Comparison of ENCODE assay signal across 37 mouse cellular contexts in the genomic region with DNA sequence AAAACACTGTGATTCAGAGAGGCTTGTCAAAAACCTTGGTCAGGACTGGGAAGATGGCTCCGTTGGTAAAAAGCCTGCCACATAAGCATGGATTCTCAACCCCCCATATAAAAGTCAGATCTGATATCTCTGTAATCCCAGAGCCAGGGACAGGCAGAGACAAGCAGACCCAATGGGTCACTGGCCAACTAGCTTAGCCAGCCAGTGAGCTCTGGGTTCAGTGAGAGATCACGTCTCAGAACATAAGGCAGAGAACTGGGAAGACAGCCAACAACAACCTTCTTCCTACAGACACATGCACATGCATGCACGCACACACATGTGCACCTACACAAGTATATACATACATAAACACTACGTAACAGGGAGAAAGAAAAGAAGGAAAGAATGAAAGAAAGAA. TPM values are rescaled to one million over a fixed set of nuclear protein-coding genes. Genes with fewer than 3 reads are reported as not detected.
DNase-seq lines count a peak whose midpoint lies in the region; ATAC-seq and TF ChIP-seq lines count a peak whose summit lies in the region.
"Had no signal": no experiment of that assay in that cellular context is flagged by ENCODE, and none has a peak within 500 bp of the region (broad histone marks: within the 10 kb centered on the region; RNA-seq: fewer than 3 reads in every experiment).

No protein-coding gene starts in this region.

- no peaks in the 10 kb centered on the region for H3K36me3 ChIP-seq in heart, embryonic 12.5 days
- H3K36me3 ChIP-seq in lung, embryonic 14.5 days (ENCODE audit: insufficient read depth): no peaks in the 10 kb centered on the region
- H3K36me3 ChIP-seq: hindbrain, embryonic 12.5 days; limb, embryonic 12.5 days; liver, embryonic 12.5 days; midbrain, embryonic 13.5 days; stomach, embryonic 15.5 days had no signal

- ATAC-seq in heart, embryonic 12.5 days (ENCODE audit: insufficient number of reproducible peaks, low FRiP score): no peak
- no peak for ATAC-seq in lung, embryonic 14.5 days (ENCODE audit: insufficient read depth)
- ATAC-seq: forebrain, embryonic 16.5 days; liver, embryonic 12.5 days; liver, postnatal 0 days; lung, postnatal 0 days; midbrain, embryonic 13.5 days had no signal

- H3K4me2 ChIP-seq in heart, embryonic 12.5 days: no peak overlapping the region
- no peak overlapping the region for H3K4me2 ChIP-seq in lung, embryonic 14.5 days
- H3K4me2 ChIP-seq: hindbrain, embryonic 12.5 days; limb, embryonic 12.5 days; liver, embryonic 12.5 days; midbrain, embryonic 13.5 days; stomach, embryonic 15.5 days had no signal

- TF ChIP-seq CTCF in lung, embryonic 14.5 days (IDR thresholded peaks at IDR 0.05; ENCODE audit: low read depth): no peak

- no peak overlapping the region for H3K9ac ChIP-seq in heart, embryonic 12.5 days
- no peak overlapping the region for H3K9ac ChIP-seq in lung, embryonic 14.5 days
- H3K9ac ChIP-seq: hindbrain, embryonic 12.5 days; limb, embryonic 12.5 days; liver, embryonic 12.5 days; liver, postnatal 0 days; midbrain, embryonic 13.5 days; stomach, embryonic 15.5 days had no signal

- DNase-seq in heart, adult 18-20 months: no peak
- DNase-seq in lung, embryonic 14.5 days: peak; percentile 65
- DNase-seq in lung, postnatal 14 days: no peak
- DNase-seq in adipocyte (ENCODE audit: low spot score): peak; percentile 34
- DNase-seq in liver: no peak
- no peak for DNase-seq in cerebellum, postnatal 4 days (ENCODE audit: low spot score in 2 of 2)
- DNase-seq: adrenal gland, postnatal 14 days; cerebellum, adult 11-12 months; cerebellum, adult 9-11 months; heart, postnatal 36 days; kidney, adult 18-20 months; kidney, postnatal 4 days; layer of hippocampus, adult 9-11 months; liver, postnatal 0 days; right cerebral cortex, postnatal 25 days had no signal

- WGBS in heart, embryonic 12.5 days: 61% methylated on average over 4 of the region's 4 CpGs
- WGBS in lung, embryonic 14.5 days: 63% methylated on average over 4 of the region's 4 CpGs

- no peaks in the 10 kb centered on the region for H3K9me3 ChIP-seq in heart, embryonic 12.5 days (replicated peaks)
- H3K9me3 ChIP-seq in lung, embryonic 14.5 days (ENCODE audit: low read depth, low read length): no peaks in the 10 kb centered on the region
- H3K9me3 ChIP-seq: hindbrain, embryonic 12.5 days; limb, embryonic 12.5 days; liver, embryonic 12.5 days; midbrain, embryonic 13.5 days; stomach, embryonic 15.5 days had no signal

- no peaks in the 10 kb centered on the region; the same call in 1 of the 2 replicates for H3K4me1 ChIP-seq in heart, embryonic 12.5 days (replicated peaks)
- no peaks in the 10 kb centered on the region for H3K4me1 ChIP-seq in lung, embryonic 14.5 days (ENCODE audit: insufficient read depth)
- H3K4me1 ChIP-seq: hindbrain, embryonic 12.5 days; liver, embryonic 12.5 days; midbrain, embryonic 13.5 days; stomach, embryonic 15.5 days had no signal

- H3K4me3 ChIP-seq in heart, embryonic 12.5 days: no peak overlapping the region
- no peak overlapping the region for H3K4me3 ChIP-seq in lung, embryonic 14.5 days (ENCODE audit: low read depth, low read length)
- H3K4me3 ChIP-seq: hindbrain, embryonic 12.5 days; limb, embryonic 12.5 days; liver, embryonic 12.5 days; midbrain, embryonic 13.5 days; stomach, embryonic 15.5 days had no signal

- H3K27me3 ChIP-seq in heart, embryonic 12.5 days (replicated peaks): no peaks in the 10 kb centered on the region
- no peaks in the 10 kb centered on the region for H3K27me3 ChIP-seq in lung, embryonic 14.5 days (ENCODE audit: insufficient read depth, low read length)
- H3K27me3 ChIP-seq: hindbrain, embryonic 12.5 days; liver, embryonic 12.5 days; midbrain, embryonic 13.5 days; stomach, embryonic 15.5 days had no signal

- 0 out of 2 replicates have a peak overlapping the region, but pooled peaks have one; percentile 2 for H3K27ac ChIP-seq in heart, embryonic 12.5 days (ENCODE audit: poor library complexity, severe bottlenecking)
- H3K27ac ChIP-seq in lung, embryonic 14.5 days (ENCODE audit: low read depth): no peak overlapping the region
- H3K27ac ChIP-seq: hindbrain, embryonic 12.5 days; limb, embryonic 12.5 days; liver, embryonic 12.5 days; macrophage; midbrain, embryonic 13.5 days; stomach, embryonic 15.5 days had no signal

RNA-seq across cellular contexts. Expression of a gene that starts 29.7 kb away (rescaled TPM):
- polyA plus RNA-seq in heart, embryonic 12.5 days (2016; fragmentation: Nextera tagmentation; extraction: Ambion mirVana): 29.3 and 30.5 TPM in 2 replicates
- 10 to 100 TPM; 20.9 to 21.2 TPM for total RNA-seq in heart, adult 18-20 months (2021)
- polyA plus RNA-seq in lung, embryonic 14.5 days (2014; fragmentation: Nextera tagmentation; extraction: Ambion mirVana): 15.0 and 17.0 TPM in 2 replicates

RNA-seq across cellular contexts. Expression of a gene that starts 46.6 kb away (rescaled TPM):
- 0.58 and 0.73 TPM in 2 replicates for polyA plus RNA-seq in heart, embryonic 12.5 days (2016; fragmentation: Nextera tagmentation; extraction: Ambion mirVana)
- not detected for total RNA-seq in heart, adult 18-20 months (2021)
- not detected in 2 replicates for polyA plus RNA-seq in lung, embryonic 14.5 days (2014; fragmentation: Nextera tagmentation; extraction: Ambion mirVana)
- total RNA-seq: adrenal gland, postnatal 14 days; CH12.LX; ES-E14; gastrocnemius, adult 8-10 months; gastrocnemius, postnatal 4 days; megakaryocyte-erythroid progenitor cell, adult 5-6 weeks; neutrophil, adult 5-6 weeks had no signal
- polyA plus RNA-seq: C2C12; embryonic facial prominence, embryonic 11.5 days; forebrain, embryonic 11.5 days; forebrain, embryonic 16.5 days; hindbrain, embryonic 12.5 days; intestine, embryonic 14.5 days; kidney, embryonic 16.5 days; liver, embryonic 12.5 days; liver, postnatal 0 days; lung, postnatal 0 days; macrophage; midbrain, embryonic 13.5 days; neural tube, embryonic 11.5 days; stomach, embryonic 15.5 days; urinary bladder, adult 2 months had no signal

Comparison
In these comparisons a context has a peak if more than half of its experiments do, and no peak if none do; other contexts are left out.
1. DNase-seq: peak in lung, embryonic 14.5 days (single experiment) and adipocyte (single experiment); none in heart, adult 18-20 months (0 of 2), lung, postnatal 14 days (single experiment), liver (single experiment) and cerebellum, postnatal 4 days (0 of 2).